Mouse (Mus musculus): ENCODE results near the gene Cfb.

Cfb gene

GRCm38 (mm10) chr17:34884704-34885103, 22.4 kb upstream of the Cfb start:
- DNase-seq (ENCODE audit: low read depth, low spot score): no peak

GRCm38 (mm10) chr17:34883332-34883731, 21.0 kb upstream of the Cfb start:
- no peak for DNase-seq (ENCODE audit: low read depth, low spot score)

GRCm38 (mm10) chr17:34881683-34882310, 19.5 kb upstream of the Cfb start, which contains the start of gene Gm20547:
Gene Gm20547, minus strand, starts transcription at chr17:34882042.
- DNase-seq (ENCODE audit: low read depth, low spot score): no peak

GRCm38 (mm10) chr17:34881166-34881565, 18.8 kb upstream of the Cfb start:
- no peak for DNase-seq (ENCODE audit: low read depth, low spot score)

- no peak for DNase-seq (ENCODE audit: low read depth, low spot score)
Observed at GRCm38 (mm10) chr17:34879336-34879879, 17.1 kb upstream of the Cfb start, which contains the start of gene Zbtb12. Gene Zbtb12, plus strand, starts transcription at chr17:34879483.

- no peak for DNase-seq (ENCODE audit: low read depth, low spot score)
Observed at GRCm38 (mm10) chr17:34874321-34874720, 12.0 kb upstream of the Cfb start.

- no peak for DNase-seq (ENCODE audit: low read depth, low spot score)
Observed at GRCm38 (mm10) chr17:34865981-34866380, 3.7 kb upstream of the Cfb start.

GRCm38 (mm10) chr17:34861704-34862415, 458 bp downstream of the Cfb start:
- no peak for DNase-seq (ENCODE audit: low read depth, low spot score)

- no peak for DNase-seq (ENCODE audit: low read depth, low spot score)
Observed at GRCm38 (mm10) chr17:34860514-34860913, 1.8 kb downstream of the Cfb start.

GRCm38 (mm10) chr17:34858670-34859069, 3.6 kb downstream of the Cfb start:
- DNase-seq (ENCODE audit: low read depth, low spot score): no peak

- DNase-seq (ENCODE audit: low read depth, low spot score): no peak
Observed at GRCm38 (mm10) chr17:34855825-34856224, 6.5 kb downstream of the Cfb start.

GRCm38 (mm10) chr17:34854761-34855160, 7.6 kb downstream of the Cfb start:
- no peak for DNase-seq (ENCODE audit: low read depth, low spot score)

- DNase-seq (ENCODE audit: low read depth, low spot score): no peak
Observed at GRCm38 (mm10) chr17:34853511-34853910, 8.8 kb downstream of the Cfb start.

- no peak for DNase-seq (ENCODE audit: low read depth, low spot score)
Observed at GRCm38 (mm10) chr17:34850517-34851125, 11.7 kb downstream of the Cfb start.

GRCm38 (mm10) chr17:34849722-34850516, 12.4 kb downstream of the Cfb start, which contains the start of the genes Skiv2l and Nelfe:
Gene Skiv2l, minus strand, starts transcription at chr17:34850210.
Gene Nelfe, plus strand, starts transcription at chr17:34850391.
- peak; percentile 92 for DNase-seq (ENCODE audit: low read depth, low spot score)

- DNase-seq (ENCODE audit: low read depth, low spot score): no peak
Observed at GRCm38 (mm10) chr17:34847615-34848014, 14.7 kb downstream of the Cfb start.

- DNase-seq (ENCODE audit: low read depth, low spot score): no peak
Observed at GRCm38 (mm10) chr17:34847192-34847591, 15.1 kb downstream of the Cfb start.

GRCm38 (mm10) chr17:34844884-34845283, 17.4 kb downstream of the Cfb start:
- DNase-seq (ENCODE audit: low read depth, low spot score): no peak

GRCm38 (mm10) chr17:34840736-34841307, 21.5 kb downstream of the Cfb start:
- no peak for DNase-seq (ENCODE audit: low read depth, low spot score)

GRCm38 (mm10) chr17:34838785-34839184, 23.5 kb downstream of the Cfb start:
- DNase-seq (ENCODE audit: low read depth, low spot score): no peak

Data from c-Kit-negative CD71-positive TER-119-positive erythroid progenitor cells, embryonic 14.5 days (primary cell).